Mouse (Mus musculus): ENCODE measurements at regions not wholly inside any gene's neighbourhood (a gene's known extent, or its start where the extent isn't known, plus 50 kb on each side); places are given as distances from the start of the nearest gene placed in this dataset.

- Histone ChIP-seq H3K27ac (ENCODE audit: insufficient read depth, low read length) (no peak overlapping the region), H3K36me3 (ENCODE audit: control insufficient read depth, insufficient read depth, low read length, poor library complexity, severe bottlenecking) (no peaks in the 10 kb centered on the region), H3K4me3 (ENCODE audit: low read depth, low read length) (no peak overlapping the region), H3K9ac (ENCODE audit: low read depth, poor library complexity, severe bottlenecking) (no peak overlapping the region), H3K27me3 (ENCODE audit: control insufficient read depth, insufficient read depth, low read length, poor library complexity, severe bottlenecking) (no peaks in the 10 kb centered on the region), H3K9me3 (replicated peaks; ENCODE audit: control insufficient read depth, insufficient read depth, low read length, poor library complexity, severe bottlenecking) (no peaks in the 10 kb centered on the region), H3K4me1 (ENCODE audit: control insufficient read depth, insufficient read depth, low read length) (no peaks in the 10 kb centered on the region)
- TF ChIP-seq POLR2A (IDR thresholded peaks at IDR 0.05; ENCODE audit: insufficient read depth, low read length) (no peak), EP300 (IDR thresholded peaks at IDR 0.05; ENCODE audit: insufficient read depth, low read depth, low read length) (no peak), CTCF (IDR thresholded peaks at IDR 0.05; ENCODE audit: low read depth, low read length) (no peak)
These were observed 70.2 kb upstream of the Peli2 start for GRCm38 (mm10) chr14:48050460-48050760.

GRCm38 (mm10) chr14:48051971-48052370, 68.7 kb upstream of the Peli2 start:
- H3K27ac ChIP-seq (ENCODE audit: insufficient read depth, low read length), result no peak overlapping the region
- no peak overlapping the region for H3K9ac ChIP-seq (ENCODE audit: low read depth, poor library complexity, severe bottlenecking)
- no peaks in the 10 kb centered on the region for H3K36me3 ChIP-seq (ENCODE audit: control insufficient read depth, insufficient read depth, low read length, poor library complexity, severe bottlenecking)
- H3K4me3 ChIP-seq (ENCODE audit: low read depth, low read length), result no peak overlapping the region
- no peaks in the 10 kb centered on the region for H3K4me1 ChIP-seq (ENCODE audit: control insufficient read depth, insufficient read depth, low read length)
- TF ChIP-seq CTCF (IDR thresholded peaks at IDR 0.05; ENCODE audit: low read depth, low read length) (no peak), EP300 (IDR thresholded peaks at IDR 0.05; ENCODE audit: insufficient read depth, low read depth, low read length) (no peak), POLR2A (IDR thresholded peaks at IDR 0.05; ENCODE audit: insufficient read depth, low read length) (no peak)
- H3K9me3 ChIP-seq (replicated peaks; ENCODE audit: control insufficient read depth, insufficient read depth, low read length, poor library complexity, severe bottlenecking), result no peaks in the 10 kb centered on the region
- H3K27me3 ChIP-seq (ENCODE audit: control insufficient read depth, insufficient read depth, low read length, poor library complexity, severe bottlenecking), result no peaks in the 10 kb centered on the region

GRCm38 (mm10) chr14:48052405-48052804, 68.2 kb upstream of the Peli2 start:
- no peak overlapping the region for H3K27ac ChIP-seq (ENCODE audit: insufficient read depth, low read length)
- no peak overlapping the region for H3K9ac ChIP-seq (ENCODE audit: low read depth, poor library complexity, severe bottlenecking)
- H3K4me3 ChIP-seq (ENCODE audit: low read depth, low read length), result no peak overlapping the region
- H3K4me1 ChIP-seq (ENCODE audit: control insufficient read depth, insufficient read depth, low read length), result no peaks in the 10 kb centered on the region
- H3K27me3 ChIP-seq (ENCODE audit: control insufficient read depth, insufficient read depth, low read length, poor library complexity, severe bottlenecking), result no peaks in the 10 kb centered on the region
- no peaks in the 10 kb centered on the region for H3K9me3 ChIP-seq (replicated peaks; ENCODE audit: control insufficient read depth, insufficient read depth, low read length, poor library complexity, severe bottlenecking)
- H3K36me3 ChIP-seq (ENCODE audit: control insufficient read depth, insufficient read depth, low read length, poor library complexity, severe bottlenecking), result no peaks in the 10 kb centered on the region
- TF ChIP-seq EP300 (IDR thresholded peaks at IDR 0.05; ENCODE audit: insufficient read depth, low read depth, low read length) (no peak), CTCF (IDR thresholded peaks at IDR 0.05; ENCODE audit: low read depth, low read length) (no peak), POLR2A (IDR thresholded peaks at IDR 0.05; ENCODE audit: insufficient read depth, low read length) (no peak)

GRCm38 (mm10) chr14:48053151-48053550, 67.5 kb upstream of the Peli2 start:
- H3K27me3 ChIP-seq (ENCODE audit: control insufficient read depth, insufficient read depth, low read length, poor library complexity, severe bottlenecking), result no peaks in the 10 kb centered on the region
- no peak overlapping the region for H3K27ac ChIP-seq (ENCODE audit: insufficient read depth, low read length)
- no peak overlapping the region for H3K4me3 ChIP-seq (ENCODE audit: low read depth, low read length)
- no peaks in the 10 kb centered on the region for H3K9me3 ChIP-seq (replicated peaks; ENCODE audit: control insufficient read depth, insufficient read depth, low read length, poor library complexity, severe bottlenecking)
- H3K36me3 ChIP-seq (ENCODE audit: control insufficient read depth, insufficient read depth, low read length, poor library complexity, severe bottlenecking), result no peaks in the 10 kb centered on the region
- H3K9ac ChIP-seq (ENCODE audit: low read depth, poor library complexity, severe bottlenecking), result no peak overlapping the region
- H3K4me1 ChIP-seq (ENCODE audit: control insufficient read depth, insufficient read depth, low read length), result no peaks in the 10 kb centered on the region
- no peak for TF ChIP-seq EP300 (IDR thresholded peaks at IDR 0.05; ENCODE audit: insufficient read depth, low read depth, low read length)
- TF ChIP-seq CTCF (IDR thresholded peaks at IDR 0.05; ENCODE audit: low read depth, low read length), result no peak
- TF ChIP-seq POLR2A (IDR thresholded peaks at IDR 0.05; ENCODE audit: insufficient read depth, low read length), result no peak

GRCm38 (mm10) chr14:48054719-48055118, 65.9 kb upstream of the Peli2 start:
- no peak overlapping the region for H3K4me3 ChIP-seq (ENCODE audit: low read depth, low read length)
- H3K9me3 ChIP-seq (replicated peaks; ENCODE audit: control insufficient read depth, insufficient read depth, low read length, poor library complexity, severe bottlenecking), result no peaks in the 10 kb centered on the region
- no peaks in the 10 kb centered on the region for H3K36me3 ChIP-seq (ENCODE audit: control insufficient read depth, insufficient read depth, low read length, poor library complexity, severe bottlenecking)
- TF ChIP-seq CTCF (IDR thresholded peaks at IDR 0.05; ENCODE audit: low read depth, low read length) (peak; percentile 58), EP300 (IDR thresholded peaks at IDR 0.05; ENCODE audit: insufficient read depth, low read depth, low read length) (no peak), POLR2A (IDR thresholded peaks at IDR 0.05; ENCODE audit: insufficient read depth, low read length) (no peak)
- H3K4me1 ChIP-seq (ENCODE audit: control insufficient read depth, insufficient read depth, low read length), result no peaks in the 10 kb centered on the region
- no peaks in the 10 kb centered on the region for H3K27me3 ChIP-seq (ENCODE audit: control insufficient read depth, insufficient read depth, low read length, poor library complexity, severe bottlenecking)
- H3K27ac ChIP-seq (ENCODE audit: insufficient read depth, low read length), result no peak overlapping the region
- H3K9ac ChIP-seq (ENCODE audit: low read depth, poor library complexity, severe bottlenecking), result no peak overlapping the region

GRCm38 (mm10) chr14:48055861-48056260, 64.8 kb upstream of the Peli2 start:
- no peak for TF ChIP-seq CTCF (IDR thresholded peaks at IDR 0.05; ENCODE audit: low read depth, low read length)
- TF ChIP-seq EP300 (IDR thresholded peaks at IDR 0.05; ENCODE audit: insufficient read depth, low read depth, low read length), result no peak
- no peak for TF ChIP-seq POLR2A (IDR thresholded peaks at IDR 0.05; ENCODE audit: insufficient read depth, low read length)
- Histone ChIP-seq H3K36me3 (ENCODE audit: control insufficient read depth, insufficient read depth, low read length, poor library complexity, severe bottlenecking) (no peaks in the 10 kb centered on the region), H3K9ac (ENCODE audit: low read depth, poor library complexity, severe bottlenecking) (no peak overlapping the region), H3K4me3 (ENCODE audit: low read depth, low read length) (no peak overlapping the region), H3K9me3 (replicated peaks; ENCODE audit: control insufficient read depth, insufficient read depth, low read length, poor library complexity, severe bottlenecking) (no peaks in the 10 kb centered on the region), H3K27ac (ENCODE audit: insufficient read depth, low read length) (no peak overlapping the region), H3K4me1 (ENCODE audit: control insufficient read depth, insufficient read depth, low read length) (no peaks in the 10 kb centered on the region), H3K27me3 (ENCODE audit: control insufficient read depth, insufficient read depth, low read length, poor library complexity, severe bottlenecking) (no peaks in the 10 kb centered on the region)
